Mouse (Mus musculus) liver, embryonic 13.5 days (tissue): ENCODE measurements around the gene Fam111a. TPM values are rescaled to one million over a fixed set of nuclear protein-coding genes. Genes with fewer than 3 reads are reported as not detected.
"Not testable (repeated sequence)": the region's sequence is repeated elsewhere in the genome, so short reads cannot be mapped to it uniquely, and the experiment has no call there.

Experiments used
- ATAC-seq: fragments of 200-750 bp; cut with Nextera tagmentation; 2 replicates; pipeline ENCODE4 v1.8.0; 2017; ENCODE audit warnings: low read depth, mild to moderate bottlenecking, moderate number of reproducible peaks, moderate library complexity
- DNase-seq: peaks from one replicate; pipeline ENCODE4 v3.0.0; 2022
- H3K27ac ChIP-seq: fragments of 300-500 bp; sonication (generic); 2 replicates; pipeline ENCODE4 v1.5.1; 2015; ENCODE audit warnings: moderate library complexity, mild to moderate bottlenecking, inconsistent platforms
- H3K27me3 ChIP-seq: fragments of 300-500 bp; sonication (generic); 2 replicates; pipeline ENCODE4 v1.6.1; 2015; ENCODE audit warnings: mild to moderate bottlenecking, inconsistent platforms
- H3K36me3 ChIP-seq: fragments of 300-500 bp; sonication (generic); 2 replicates; pipeline ENCODE4 v1.6.1; 2015; ENCODE audit warnings: mild to moderate bottlenecking, inconsistent platforms
- H3K4me1 ChIP-seq: fragments of 300-500 bp; sonication (generic); replicated peaks from 2 replicates; pipeline ENCODE4 v1.6.1; 2015; ENCODE audit warnings: inconsistent platforms
- H3K4me2 ChIP-seq: fragments of 300-500 bp; sonication (generic); 2 replicates; pipeline ENCODE4 v1.6.1; 2015; ENCODE audit warnings: inconsistent platforms, mild to moderate bottlenecking, moderate library complexity
- H3K4me3 ChIP-seq: fragments of 300-500 bp; sonication (generic); replicated peaks from 2 replicates; pipeline ENCODE4 v1.5.1; 2015; ENCODE audit warnings: mild to moderate bottlenecking, inconsistent platforms
- H3K9ac ChIP-seq: fragments of 300-500 bp; sonication (generic); 2 replicates; pipeline ENCODE4 v1.6.1; 2015; ENCODE audit warnings: mild to moderate bottlenecking, inconsistent platforms
- H3K9me3 ChIP-seq: fragments of 300-500 bp; sonication (generic); replicated peaks from 2 replicates; pipeline ENCODE4 v1.6.1; 2016; ENCODE audit warnings: inconsistent platforms
- WGBS: fragments of 180-500 bp; shearing (Covaris S2); methylation state at CpG from one replicate; pipeline ENCODE4 v1.1.7; 2015; ENCODE audit not compliant: insufficient replicate concordance; 5-methylcytosine and 5-hydroxymethylcytosine counted together
- polyA plus RNA-seq: library from polyadenylated mRNA; unstranded; fragments of >200 nt; fragmentation: Nextera tagmentation; extraction: Ambion mirVana; gene quantifications from 2 replicates; pipeline ENCODE4 v1.2.1, GENCODE M21; 2015

Fam111a gene
- 29.6 and 41.6 TPM in 2 replicates for polyA plus RNA-seq

DNA sequence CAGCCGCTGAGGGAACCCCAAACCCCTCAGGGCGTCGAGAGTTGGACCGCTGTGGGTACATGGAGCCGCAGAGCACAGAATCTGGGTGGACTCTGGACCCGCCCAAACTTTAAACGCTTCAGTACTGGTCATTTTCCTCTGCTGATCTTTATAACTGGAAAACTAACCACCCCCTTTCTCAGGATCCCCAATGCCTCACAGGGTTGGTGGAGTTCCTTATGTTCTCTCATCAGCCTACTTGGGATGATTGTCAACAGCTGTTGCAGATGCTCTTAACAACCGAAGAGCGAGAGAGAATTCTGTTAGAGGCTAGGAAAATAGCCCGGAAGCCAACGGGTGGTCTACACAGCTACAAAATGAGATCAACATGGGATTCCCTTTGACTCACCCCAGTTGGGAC lies at the start of gene Fam111a:
TSS of gene Fam111a (plus strand) at position 301 of the 400 bp plus-strand sequence.
- H3K9me3 ChIP-seq, H3K4me1 ChIP-seq, H3K27ac ChIP-seq, H3K36me3 ChIP-seq, H3K9ac ChIP-seq, ATAC-seq, DNase-seq, H3K4me3 ChIP-seq, H3K27me3 ChIP-seq, H3K4me2 ChIP-seq: not testable (repeated sequence)
- WGBS = 81% methylated on average over 11 of the region's 11 CpGs

DNA sequence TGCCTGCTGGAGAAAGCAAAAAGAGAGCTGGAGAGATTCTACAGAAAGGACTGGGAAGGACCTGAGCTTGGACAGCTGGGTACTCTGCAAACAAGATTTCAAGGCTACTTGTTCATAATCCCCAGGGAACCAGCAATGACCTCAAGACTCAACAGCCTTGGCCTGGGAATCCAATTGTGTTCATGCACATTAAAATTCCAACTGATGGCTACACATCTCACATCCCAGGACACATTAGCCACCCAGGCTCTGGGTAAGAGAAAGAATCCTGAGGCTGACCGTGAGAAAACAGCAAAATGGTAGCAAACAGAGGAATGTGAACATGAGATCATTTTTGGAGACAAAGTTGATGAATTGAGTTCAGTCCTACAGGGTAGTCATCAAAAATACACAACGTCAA lies 49.3 kb upstream of the Fam111a start:
- ATAC-seq (no peak), DNase-seq (no peak)
- Histone ChIP-seq H3K27ac (no peak overlapping the region), H3K9me3 (no peaks in the 10 kb centered on the region), H3K4me1 (peaks cover 10% of the 10 kb centered on the region), H3K36me3 (0 out of 2 replicates have a peak, but pooled peaks cover 5% of the 10 kb centered on the region), H3K4me2 (no peak overlapping the region), H3K9ac (no peak overlapping the region), H3K4me3 (no peak overlapping the region), H3K27me3 (peaks cover 25% of the 10 kb centered on the region)
- WGBS = 56% methylated on average over 2 of the region's 2 CpGs

DNA sequence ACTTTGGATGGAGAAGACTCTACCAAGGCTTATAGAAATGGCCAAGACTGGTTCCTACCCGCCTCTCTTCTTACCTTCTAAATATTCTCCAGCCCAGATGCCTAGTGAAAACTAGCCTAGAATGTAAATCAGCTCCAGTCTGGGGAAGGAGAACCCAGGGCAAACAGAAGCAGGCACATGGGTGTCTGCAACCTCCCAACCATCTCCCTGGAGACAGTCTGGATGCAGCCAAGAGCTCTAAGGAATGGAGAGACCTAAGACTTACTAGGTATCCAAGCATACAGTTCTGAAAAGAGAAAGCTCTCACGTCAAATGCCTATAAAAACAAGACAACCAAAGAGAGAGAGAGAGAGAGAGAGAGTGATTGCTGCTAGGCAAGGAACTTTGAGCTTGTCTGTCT lies 47.6 kb upstream of the Fam111a start:
- WGBS = 55% methylated on average over 2 of the region's 2 CpGs
- H3K36me3 ChIP-seq = no peaks in the 10 kb centered on the region
- no peak overlapping the region for H3K4me2 ChIP-seq
- no peak overlapping the region for H3K4me3 ChIP-seq
- H3K9ac ChIP-seq = no peak overlapping the region
- DNase-seq (no peak), ATAC-seq (no peak)
- no peaks in the 10 kb centered on the region for H3K9me3 ChIP-seq
- H3K4me1 ChIP-seq = peaks cover 12% of the 10 kb centered on the region
- no peak overlapping the region for H3K27ac ChIP-seq
- H3K27me3 ChIP-seq = peaks cover 36% of the 10 kb centered on the region

DNA sequence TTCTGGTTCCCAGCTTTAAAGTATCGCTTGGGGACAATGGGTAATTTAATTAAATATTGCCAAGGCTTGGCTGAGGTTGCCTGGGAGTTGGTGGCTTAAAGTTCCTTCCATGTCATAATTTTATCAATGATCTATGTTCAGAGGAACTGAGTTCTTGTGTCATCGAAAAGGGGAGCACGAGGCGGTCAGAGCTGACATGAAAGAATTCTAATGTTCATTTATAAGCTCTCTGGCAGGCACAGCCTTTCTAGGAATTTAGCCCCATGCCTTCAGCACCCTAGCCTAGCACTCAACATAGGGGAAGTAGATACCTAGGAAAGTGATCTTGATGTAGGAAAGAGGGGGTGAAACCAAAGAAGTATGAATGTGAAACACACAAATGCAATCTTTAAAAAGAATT lies 47.2 kb upstream of the Fam111a start:
- peaks cover 12% of the 10 kb centered on the region for H3K4me1 ChIP-seq
- H3K9ac ChIP-seq = no peak overlapping the region
- no peaks in the 10 kb centered on the region for H3K36me3 ChIP-seq
- no peak overlapping the region for H3K4me3 ChIP-seq
- H3K4me2 ChIP-seq = no peak overlapping the region
- no peaks in the 10 kb centered on the region for H3K9me3 ChIP-seq
- ATAC-seq = no peak
- 65% methylated on average over 4 of the region's 4 CpGs for WGBS
- no peak overlapping the region for H3K27ac ChIP-seq
- DNase-seq = no peak
- H3K27me3 ChIP-seq = peaks cover 36% of the 10 kb centered on the region

DNA sequence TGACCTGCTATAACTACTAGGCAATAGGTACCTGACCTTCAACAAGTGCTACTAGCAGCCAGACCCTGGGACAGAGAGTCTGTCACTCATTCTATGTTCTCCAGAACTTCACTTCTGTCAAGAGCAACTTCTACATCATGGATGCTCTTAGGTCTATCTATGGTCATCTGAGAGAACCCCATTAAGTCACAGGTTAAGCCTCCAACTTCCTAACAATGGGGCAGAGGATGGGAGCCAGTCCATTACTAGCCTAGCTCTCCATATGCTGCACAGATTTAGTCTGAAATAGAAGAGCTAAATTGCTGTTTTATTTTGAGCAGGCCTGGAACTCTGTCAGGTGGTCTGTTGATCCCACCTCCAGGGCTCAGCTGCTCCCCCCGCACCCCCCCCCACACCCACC lies 46.6 kb upstream of the Fam111a start:
- Histone ChIP-seq H3K27me3 (peaks cover 36% of the 10 kb centered on the region), H3K4me3 (no peak overlapping the region), H3K9ac (no peak overlapping the region), H3K4me2 (no peak overlapping the region), H3K36me3 (no peaks in the 10 kb centered on the region), H3K27ac (no peak overlapping the region), H3K4me1 (peaks cover 12% of the 10 kb centered on the region), H3K9me3 (no peaks in the 10 kb centered on the region)
- DNase-seq (no peak), ATAC-seq (no peak)
- 70% methylated on average over 1 of the region's 1 CpGs for WGBS

- Histone ChIP-seq H3K4me1 (peaks cover 12% of the 10 kb centered on the region), H3K4me3 (no peak overlapping the region), H3K9me3 (no peaks in the 10 kb centered on the region), H3K27ac (no peak overlapping the region), H3K4me2 (peak overlapping the region; percentile 70; the same call in 1 of the 2 replicates), H3K9ac (no peak overlapping the region), H3K27me3 (peaks cover 36% of the 10 kb centered on the region), H3K36me3 (no peaks in the 10 kb centered on the region)
- 34% methylated on average over 2 of the region's 2 CpGs for WGBS
- DNase-seq = no peak
- no peak for ATAC-seq
Observed at GRCm38 (mm10) chr19:12499485-12499884, 46.1 kb upstream of the Fam111a start.

GRCm38 (mm10) chr19:12500124-12500523 lies 45.4 kb upstream of the Fam111a start:
- H3K9me3 ChIP-seq = no peaks in the 10 kb centered on the region
- peak overlapping the region; percentile 62 for H3K4me3 ChIP-seq
- WGBS = 14% methylated on average over 3 of the region's 3 CpGs
- no peaks in the 10 kb centered on the region for H3K36me3 ChIP-seq
- no peak for ATAC-seq
- 0 out of 2 replicates have a peak overlapping the region, but pooled peaks have one; percentile 71 for H3K9ac ChIP-seq
- no peak overlapping the region for H3K27ac ChIP-seq
- H3K4me2 ChIP-seq = peak overlapping the region; percentile 70
- no peak for DNase-seq
- peaks cover 12% of the 10 kb centered on the region for H3K4me1 ChIP-seq
- H3K27me3 ChIP-seq = peaks cover 36% of the 10 kb centered on the region

DNA sequence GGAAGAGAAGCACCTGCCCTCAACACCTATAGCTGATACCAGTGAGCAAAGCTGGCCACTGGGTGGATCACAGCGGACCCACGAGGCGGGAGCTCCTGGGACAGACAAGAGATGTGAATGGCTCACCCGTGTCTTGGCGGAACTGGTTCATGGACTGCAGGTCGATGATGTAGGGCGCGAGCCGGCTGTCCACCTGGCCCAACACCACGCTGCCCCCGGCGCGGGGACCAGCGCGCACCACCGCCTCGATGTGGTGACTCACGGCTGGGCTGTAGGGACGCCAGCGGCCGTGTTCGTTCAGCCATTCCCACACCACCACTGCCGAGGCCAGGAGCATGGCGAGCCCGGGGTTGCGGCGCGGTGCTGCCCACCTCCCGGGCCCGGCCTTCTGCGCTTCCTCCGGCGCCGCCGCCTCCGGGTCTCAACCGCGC lies 44.6 kb upstream of the Fam111a start:
- Histone ChIP-seq H3K27ac (no peak overlapping the region), H3K4me1 (peaks cover 12% of the 10 kb centered on the region), H3K4me3 (peak overlapping the region; percentile 62), H3K9ac (peak overlapping the region; percentile 71), H3K36me3 (no peaks in the 10 kb centered on the region), H3K4me2 (peak overlapping the region; percentile 70), H3K27me3 (peaks cover 36% of the 10 kb centered on the region), H3K9me3 (no peaks in the 10 kb centered on the region)
- ATAC-seq (peak; percentile 53), DNase-seq (no peak)
- 1% methylated on average over 38 of the region's 38 CpGs for WGBS

- Histone ChIP-seq H3K27ac (peak within 1 kb of the TSS; percentile 59), H3K9ac (peak within 1 kb of the TSS; percentile 71)
- under 1% methylated on average over 77 of the region's 80 CpGs for WGBS
Observed at GRCm38 (mm10) chr19:12501370-12502347, 43.9 kb upstream of the Fam111a start, which contains the start of gene Dtx4. Gene Dtx4, minus strand, starts transcription at chr19:12501454.

DNA sequence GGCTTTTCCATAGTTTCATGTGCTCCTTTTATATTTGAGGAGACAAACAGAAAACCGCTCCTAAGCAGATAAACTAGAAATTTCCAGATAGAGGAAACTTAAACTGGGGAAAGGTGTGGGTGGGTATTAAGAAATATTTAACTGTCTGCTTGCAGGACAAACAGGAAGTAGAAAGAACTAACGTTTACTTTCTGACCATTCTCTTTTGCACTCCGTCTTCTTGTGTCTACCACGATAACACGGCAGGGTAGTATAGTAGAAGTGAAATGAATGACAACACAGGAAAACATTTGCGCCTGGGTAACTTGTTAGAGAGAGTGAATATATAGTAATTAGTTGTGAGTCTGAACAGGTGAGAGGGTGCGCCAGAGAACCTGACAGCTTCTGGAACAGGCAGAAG lies 42.8 kb upstream of the Fam111a start:
- Histone ChIP-seq H3K36me3 (no peaks in the 10 kb centered on the region), H3K27ac (no peak overlapping the region), H3K4me2 (no peak overlapping the region), H3K27me3 (peaks cover 36% of the 10 kb centered on the region), H3K9ac (no peak overlapping the region), H3K9me3 (no peaks in the 10 kb centered on the region), H3K4me1 (peaks cover 12% of the 10 kb centered on the region), H3K4me3 (no peak overlapping the region)
- 60% methylated on average over 7 of the region's 7 CpGs for WGBS
- DNase-seq (no peak), ATAC-seq (no peak)

More at GRCm38 (mm10) chr19:12501370-12502347, 43.9 kb upstream of the Fam111a start, which contains the start of gene Dtx4:
- peak within 1 kb of the TSS; percentile 70 for H3K4me2 ChIP-seq
- H3K27me3 ChIP-seq = peaks cover 36% of the 10 kb centered on the region
- H3K36me3 ChIP-seq = no peaks in the 10 kb centered on the region
- ATAC-seq = peak; percentile 81
- H3K4me3 ChIP-seq = peak within 1 kb of the TSS; percentile 62
- peaks cover 12% of the 10 kb centered on the region for H3K4me1 ChIP-seq
- H3K9me3 ChIP-seq = no peaks in the 10 kb centered on the region
- peak; percentile 67 for DNase-seq

- Histone ChIP-seq H3K4me3 (no peak overlapping the region), H3K9me3 (no peaks in the 10 kb centered on the region), H3K27me3 (no peaks in the 10 kb centered on the region), H3K4me2 (no peak overlapping the region), H3K9ac (no peak overlapping the region), H3K4me1 (no peaks in the 10 kb centered on the region), H3K27ac (no peak overlapping the region), H3K36me3 (no peaks in the 10 kb centered on the region)
- DNase-seq (no peak), ATAC-seq (no peak)
Observed at GRCm38 (mm10) chr19:12514621-12515020, 30.9 kb upstream of the Fam111a start.
